Mouse (Mus musculus): ENCODE measurements at regions not wholly inside any gene's neighbourhood (a gene's known extent, or its start where the extent isn't known, plus 50 kb on each side); places are given as distances from the start of the nearest gene placed in this dataset.
A peak's percentile ranks its signal among the peaks of the same experiment; 100 is the strongest.
"Not testable (repeated sequence)": the region's sequence is repeated elsewhere in the genome, so short reads cannot be mapped to it uniquely, and the experiment has no call there.

DNA sequence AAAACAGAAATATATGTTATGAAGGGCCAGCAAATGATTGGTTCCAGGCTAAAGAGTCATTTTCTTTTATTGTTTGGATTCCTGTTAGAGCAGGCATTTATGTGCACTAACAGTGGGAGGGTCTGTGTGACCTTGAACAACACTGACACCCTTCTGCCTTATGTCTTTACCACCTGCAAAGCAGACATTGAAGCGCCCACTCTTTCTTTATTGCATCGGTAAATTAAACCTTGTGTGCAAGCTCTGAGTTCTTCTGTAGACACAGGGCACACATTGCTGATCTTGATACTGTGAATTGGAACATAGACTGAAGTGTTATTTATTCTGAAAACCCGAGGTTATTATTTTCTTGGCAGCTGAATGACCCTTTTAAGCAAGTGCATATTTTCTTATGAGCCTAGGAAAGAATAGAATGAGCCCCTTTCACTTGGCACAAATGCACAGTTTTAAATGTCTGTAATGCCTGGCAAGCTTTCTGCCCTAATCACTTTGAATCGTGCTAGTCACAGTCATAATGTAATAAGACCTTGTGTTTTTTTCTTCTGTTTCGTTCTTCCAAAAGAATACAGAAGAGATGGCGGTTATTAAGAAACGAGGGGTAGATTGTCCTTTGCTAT is 125.1 kb upstream of the Cobl start:
- DNase-seq, result no peak

DNA sequence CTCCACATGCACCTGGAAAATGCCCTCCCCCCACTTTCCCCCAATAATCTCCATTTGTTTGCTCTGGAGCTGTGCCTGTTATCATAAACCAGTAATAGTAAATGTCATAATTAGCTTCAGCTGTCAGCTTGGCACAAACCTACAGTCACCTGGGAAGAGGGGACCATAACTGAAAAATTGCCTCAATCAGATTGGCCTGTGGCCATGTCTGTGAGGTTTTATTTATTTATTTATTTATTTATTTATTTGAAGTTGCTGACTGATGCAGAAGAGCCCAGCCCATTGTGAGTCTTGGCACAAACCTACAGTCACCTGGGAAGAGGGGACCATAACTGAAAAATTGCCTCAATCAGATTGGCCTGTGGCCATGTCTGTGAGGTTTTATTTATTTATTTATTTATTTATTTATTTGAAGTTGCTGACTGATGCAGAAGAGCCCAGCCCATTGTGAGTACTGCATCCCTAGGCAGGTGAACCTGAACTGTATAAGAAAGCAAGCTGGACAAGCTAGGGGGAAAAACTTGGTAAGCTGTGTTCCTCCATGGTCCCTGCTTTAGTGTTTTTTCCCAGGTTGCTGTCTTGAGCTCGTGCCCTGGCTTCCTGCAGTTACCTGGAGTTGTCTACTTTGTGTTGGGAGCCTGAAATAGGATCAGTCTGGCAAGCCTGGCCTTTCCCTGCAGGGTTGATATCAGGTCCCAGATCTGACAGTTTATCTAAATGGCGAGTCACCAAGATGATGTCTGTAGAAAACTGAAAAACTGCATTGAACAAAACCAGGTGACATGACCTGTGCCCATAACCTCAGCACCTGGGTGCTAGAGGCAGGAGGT is 120.3 kb upstream of the Cobl start:
- DNase-seq, result not testable (repeated sequence)

DNA sequence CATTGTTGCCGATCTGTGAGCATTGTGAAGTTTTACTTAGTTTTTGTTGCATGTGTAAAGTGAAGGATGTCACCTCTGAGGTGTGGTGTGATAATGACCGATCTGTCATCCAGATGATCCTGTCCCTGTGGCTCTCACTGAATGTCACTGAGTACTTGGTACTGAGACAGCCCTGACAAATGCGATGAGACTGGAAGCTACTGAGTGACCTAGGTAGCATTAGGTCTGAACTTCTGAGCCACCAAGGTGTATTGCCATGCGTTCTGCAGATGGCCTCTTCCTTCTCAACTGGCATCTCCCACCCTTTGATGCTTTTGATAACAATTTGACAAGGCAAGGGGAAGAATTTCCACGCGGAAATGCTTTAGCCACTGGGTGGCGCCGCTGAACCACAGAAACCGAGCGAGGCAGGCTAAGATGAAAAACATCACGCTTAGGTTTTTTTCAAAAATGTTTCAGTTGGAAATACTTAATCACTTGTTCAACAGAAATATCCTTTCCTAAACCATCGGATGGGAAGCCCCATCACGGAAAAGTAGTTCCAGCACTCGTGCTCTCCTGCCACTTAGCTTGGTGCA is 114.3 kb upstream of the Cobl start:
- DNase-seq, result peak; percentile 9

- DNase-seq, result no peak
Observed at GRCm38 (mm10) chr11:12559663-12560062, 94.9 kb upstream of the Cobl start.

GRCm38 (mm10) chr11:12558995-12559633 is 94.4 kb upstream of the Cobl start:
- no peak for DNase-seq

DNA sequence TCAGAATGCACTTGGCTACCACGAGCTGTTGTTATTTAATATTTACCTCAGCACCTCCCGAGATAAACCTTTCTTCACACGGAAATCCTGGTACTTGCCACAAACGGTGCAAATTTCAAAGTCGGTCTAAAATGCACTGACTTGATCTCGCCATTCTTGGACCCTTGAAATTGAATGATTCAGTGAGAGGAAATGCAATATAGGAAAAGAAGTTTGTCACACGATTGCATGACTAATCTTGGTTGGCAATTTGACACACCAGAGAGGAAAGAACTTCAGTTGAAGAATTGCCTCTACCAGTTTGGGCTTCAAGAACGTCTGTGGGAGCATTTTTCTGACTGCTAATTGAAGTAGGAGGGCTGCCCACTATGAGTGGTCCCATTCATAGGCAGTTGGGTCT is 93.4 kb upstream of the Cobl start:
- no peak for DNase-seq

DNA sequence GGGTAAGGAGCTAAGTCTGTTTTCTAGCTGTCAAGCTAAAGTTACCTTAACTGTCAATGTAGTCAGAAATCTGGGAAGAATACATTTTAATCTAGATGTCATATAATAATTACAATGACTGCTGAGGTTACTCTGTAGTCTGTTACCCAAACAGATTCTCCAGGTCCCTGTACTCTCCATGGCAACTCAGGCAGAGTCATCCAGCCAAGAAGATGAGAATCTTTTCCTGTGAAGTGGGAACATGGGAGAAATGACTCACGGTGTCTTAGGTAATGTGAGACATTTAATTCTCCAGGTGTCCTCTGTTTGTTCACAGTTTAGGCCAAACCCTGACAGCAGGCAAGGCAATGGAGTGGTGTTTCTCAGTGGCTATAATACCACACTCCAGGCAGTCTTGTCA is 81.0 kb upstream of the Cobl start:
- no peak for DNase-seq

DNA sequence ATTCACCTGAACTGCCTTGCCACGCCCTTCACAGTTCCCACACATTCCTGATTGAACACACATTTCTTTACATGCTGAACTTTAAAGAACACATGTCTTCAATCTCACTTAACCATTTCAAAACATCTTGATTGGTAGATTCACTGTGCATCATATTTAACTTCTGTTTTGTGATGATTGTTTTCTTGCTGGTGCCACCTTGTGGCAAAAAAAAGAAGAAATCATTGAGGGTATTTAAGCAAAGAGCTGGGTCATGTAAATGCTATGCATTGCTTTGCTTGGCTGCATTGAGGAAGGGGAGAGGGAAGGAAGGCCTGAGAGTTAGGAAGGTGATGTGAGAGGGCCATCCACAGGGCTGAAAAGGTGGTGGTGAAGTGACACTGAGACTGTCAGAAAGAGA is 78.3 kb upstream of the Cobl start:
- DNase-seq, result no peak

DNA sequence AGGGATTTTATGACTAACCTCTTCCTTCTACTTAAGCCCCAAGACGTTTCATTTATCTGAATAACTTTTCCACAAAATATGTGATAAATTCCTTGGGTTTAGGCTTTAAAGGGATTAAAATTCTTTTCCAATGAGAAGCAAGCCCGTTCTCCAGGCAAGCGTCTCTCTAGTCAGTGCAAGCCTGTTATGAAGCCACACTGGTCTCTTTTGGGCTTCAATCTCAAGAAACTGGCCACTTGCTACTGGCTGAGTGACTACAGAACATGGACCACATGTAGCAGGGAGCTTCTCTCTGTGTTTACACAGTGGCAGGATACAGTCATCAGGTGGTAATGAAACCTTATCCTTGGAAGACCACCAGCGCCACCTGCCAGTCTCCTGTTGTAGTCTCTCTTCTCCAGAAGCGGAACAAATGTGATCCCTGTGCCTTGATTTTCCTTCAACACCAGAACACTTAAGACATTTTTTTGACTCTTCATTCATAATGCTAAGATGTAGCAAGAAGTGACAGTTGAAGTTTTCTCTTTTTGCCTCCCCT is 75.6 kb upstream of the Cobl start:
- DNase-seq, result no peak

- DNase-seq, result no peak
Observed at GRCm38 (mm10) chr11:12535063-12535462, 70.3 kb upstream of the Cobl start.

DNA sequence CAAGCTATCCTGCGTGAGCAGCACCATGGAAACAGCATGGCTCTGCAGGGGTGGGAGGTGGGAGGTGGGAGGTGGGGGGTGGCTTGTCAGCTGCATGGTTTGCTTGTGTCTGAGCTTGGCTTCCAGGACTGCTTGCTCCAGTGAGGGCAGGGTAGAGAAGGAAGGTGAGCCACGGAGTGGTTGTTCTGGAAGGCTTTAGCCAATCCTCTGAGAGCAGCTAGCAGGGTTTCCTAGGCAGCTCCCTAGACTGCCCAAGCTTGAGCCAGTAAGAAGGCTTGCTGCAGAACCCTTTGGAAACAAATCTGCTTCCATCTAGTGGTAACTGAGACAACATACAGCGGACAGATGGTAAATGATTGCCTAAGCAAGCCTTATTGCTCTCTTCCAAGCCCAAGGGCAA is 67.5 kb upstream of the Cobl start:
- peak; percentile 16 for DNase-seq

- DNase-seq, result not testable (repeated sequence)
Observed at GRCm38 (mm10) chr11:12522063-12522462, 57.3 kb upstream of the Cobl start.

DNA sequence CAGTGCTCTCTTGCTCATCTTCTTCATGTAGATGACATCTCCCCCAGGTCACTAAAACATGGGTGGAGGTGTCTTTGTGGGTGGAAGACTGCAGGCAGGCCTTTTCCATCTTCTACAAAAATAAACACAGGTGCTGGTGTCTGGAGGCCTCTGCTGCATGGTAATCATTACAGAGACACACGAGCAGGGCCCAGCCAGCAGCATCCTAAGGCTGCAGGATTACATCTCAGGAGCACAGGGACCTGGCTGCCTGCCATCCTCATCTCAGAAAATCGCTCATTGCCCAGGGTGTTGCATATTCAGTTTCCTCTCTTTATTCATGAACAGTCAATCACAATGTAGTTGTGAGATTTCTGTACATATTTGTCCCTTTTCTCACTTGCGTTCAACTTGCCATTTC is 56.5 kb upstream of the Cobl start:
- DNase-seq, result no peak

DNA sequence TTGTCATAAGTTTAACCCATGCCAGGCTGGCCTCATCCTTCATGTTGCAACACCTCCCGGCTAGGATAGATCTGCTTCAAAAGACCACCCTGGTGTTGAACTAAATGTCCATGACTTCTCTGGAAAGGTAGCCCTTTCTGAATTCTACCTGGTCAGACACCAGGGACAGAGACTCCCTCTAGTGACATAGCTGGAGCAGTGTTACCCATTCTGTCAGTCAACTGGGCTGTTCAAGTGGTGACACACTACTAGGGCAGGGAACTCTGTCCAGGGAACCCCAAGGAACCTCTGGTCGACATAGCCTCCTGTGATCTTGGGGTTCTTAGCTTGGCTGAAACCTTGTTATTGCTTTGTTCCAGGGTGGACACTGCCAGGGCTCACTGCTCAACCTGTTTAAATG is 51.6 kb upstream of the Cobl start:
- DNase-seq, result no peak

All from liver (tissue).